Mouse (Mus musculus) E14TG2a.4 (cell line): ENCODE measurements at regions not wholly inside any gene's neighbourhood (a gene's known extent, or its start where the extent isn't known, plus 50 kb on each side); places are given as distances from the start of the nearest gene placed in this dataset.

ENCODE experiments used
- CTCF ChIP-seq: conservative IDR thresholded peaks from 2 replicates; pipeline ENCODE4 v1.5.1; 2014; ENCODE audit warnings: low read length
- NANOG ChIP-seq: IDR thresholded peaks from 2 replicates; pipeline ENCODE4 v1.6.1; 2014; ENCODE audit warnings: borderline replicate concordance, low read length, mixed read lengths

DNA sequence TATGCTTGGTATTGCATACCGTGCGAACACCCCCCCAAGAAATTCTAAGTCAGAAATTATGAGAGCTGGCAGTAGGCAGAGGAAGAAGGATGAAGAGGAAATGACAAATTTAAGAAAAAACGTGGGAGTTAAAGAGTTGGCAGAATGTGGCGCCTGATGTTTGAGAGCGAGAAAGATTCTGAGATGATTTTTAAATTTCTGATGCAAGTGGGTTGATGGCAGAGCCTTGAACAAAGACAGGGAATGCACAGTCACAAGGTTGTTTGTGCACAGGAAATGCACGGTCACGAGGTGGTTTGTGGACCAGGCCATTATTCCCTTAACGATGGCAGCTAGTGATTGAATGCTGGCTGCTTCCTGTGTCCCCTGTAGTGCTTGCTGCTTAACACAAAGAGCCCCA lies 256.3 kb upstream of the Pex5l start:
- no peak for TF ChIP-seq CTCF
- no peak for TF ChIP-seq NANOG
